Mouse (Mus musculus): ENCODE data around the gene Spem2.

Spem2 gene

DNA sequence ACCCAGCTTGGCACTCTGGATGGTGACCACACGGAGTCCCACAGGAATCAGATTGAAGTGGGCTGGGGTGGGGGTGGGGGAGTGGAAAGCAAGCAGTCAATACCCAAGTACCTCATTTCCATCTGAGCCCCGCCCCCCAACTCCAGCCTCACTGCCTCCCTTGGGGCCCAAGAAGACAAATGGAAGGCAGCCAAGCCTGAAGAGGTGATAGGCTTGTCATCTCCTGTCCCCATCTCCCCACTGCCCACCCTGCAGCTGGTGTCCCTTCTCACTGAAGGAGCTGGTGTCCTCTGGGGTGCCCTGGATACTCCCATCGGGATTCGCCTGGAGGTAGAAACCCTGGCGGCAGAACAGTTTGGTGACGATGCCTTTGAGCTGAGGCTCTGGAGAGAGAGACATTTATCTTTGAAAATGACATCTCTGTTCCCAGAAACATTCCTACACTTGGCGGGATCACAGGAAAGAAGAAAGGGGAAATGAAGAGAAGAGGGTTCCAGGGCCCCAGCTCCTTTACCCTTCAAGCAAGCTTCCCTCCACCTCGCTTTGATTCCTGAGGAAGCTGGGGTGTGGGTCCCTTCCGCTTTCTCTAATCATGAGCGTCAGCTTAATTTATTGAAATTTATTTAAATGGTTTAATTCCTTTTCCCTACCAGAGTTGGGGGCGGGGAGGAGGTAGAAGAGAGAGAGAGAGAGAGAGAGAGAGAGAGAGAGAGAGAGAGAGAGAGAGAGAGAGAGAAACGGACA lies 18.7 kb downstream of the Spem2 start:
- DNase-seq (ENCODE audit: low spot score): no peak

DNA sequence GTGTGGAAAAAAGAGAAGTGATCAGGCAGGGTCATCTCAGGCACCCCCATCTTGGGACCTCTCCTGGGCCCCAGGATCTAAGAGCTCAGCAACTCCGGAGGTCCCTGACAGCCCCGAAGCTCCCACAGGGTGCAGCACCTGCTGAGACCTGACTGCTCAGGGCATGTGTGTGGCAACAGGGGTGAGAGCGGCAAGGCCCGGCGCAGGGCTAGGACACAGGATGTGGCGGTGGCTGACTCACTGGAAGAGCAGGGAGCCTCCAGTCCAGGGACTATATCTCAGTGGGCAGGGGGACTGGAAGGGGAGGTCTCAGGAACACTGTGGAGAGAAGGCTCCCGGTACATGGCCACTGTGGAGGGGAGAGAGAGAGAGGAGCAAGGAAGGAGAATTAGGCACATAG lies 20.3 kb downstream of the Spem2 start:
- no peak for DNase-seq (ENCODE audit: low spot score)

DNA sequence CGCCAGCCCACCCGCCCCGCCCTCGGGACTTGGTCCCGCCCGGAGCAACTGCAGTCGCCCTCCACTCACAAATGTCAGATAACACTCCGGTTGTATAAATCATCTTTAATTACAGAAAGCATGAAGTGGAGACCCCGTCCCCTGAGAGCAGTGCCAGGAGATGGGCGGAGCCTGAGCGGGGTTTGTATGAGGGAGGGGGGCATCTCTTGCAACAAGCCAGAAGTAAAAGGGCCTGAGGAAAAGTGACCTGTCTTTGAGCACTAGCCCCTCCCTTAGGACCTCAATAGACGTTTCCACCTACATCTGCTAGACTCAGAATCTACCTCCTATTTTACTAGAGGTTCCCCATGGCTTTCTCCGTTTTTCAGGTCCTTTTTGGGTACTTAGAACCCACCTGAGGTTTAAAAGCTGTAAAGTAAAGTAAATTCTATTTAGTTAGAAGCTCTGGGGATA lies 22.3 kb downstream of the Spem2 start:
- no peak for DNase-seq (ENCODE audit: low spot score)

DNA sequence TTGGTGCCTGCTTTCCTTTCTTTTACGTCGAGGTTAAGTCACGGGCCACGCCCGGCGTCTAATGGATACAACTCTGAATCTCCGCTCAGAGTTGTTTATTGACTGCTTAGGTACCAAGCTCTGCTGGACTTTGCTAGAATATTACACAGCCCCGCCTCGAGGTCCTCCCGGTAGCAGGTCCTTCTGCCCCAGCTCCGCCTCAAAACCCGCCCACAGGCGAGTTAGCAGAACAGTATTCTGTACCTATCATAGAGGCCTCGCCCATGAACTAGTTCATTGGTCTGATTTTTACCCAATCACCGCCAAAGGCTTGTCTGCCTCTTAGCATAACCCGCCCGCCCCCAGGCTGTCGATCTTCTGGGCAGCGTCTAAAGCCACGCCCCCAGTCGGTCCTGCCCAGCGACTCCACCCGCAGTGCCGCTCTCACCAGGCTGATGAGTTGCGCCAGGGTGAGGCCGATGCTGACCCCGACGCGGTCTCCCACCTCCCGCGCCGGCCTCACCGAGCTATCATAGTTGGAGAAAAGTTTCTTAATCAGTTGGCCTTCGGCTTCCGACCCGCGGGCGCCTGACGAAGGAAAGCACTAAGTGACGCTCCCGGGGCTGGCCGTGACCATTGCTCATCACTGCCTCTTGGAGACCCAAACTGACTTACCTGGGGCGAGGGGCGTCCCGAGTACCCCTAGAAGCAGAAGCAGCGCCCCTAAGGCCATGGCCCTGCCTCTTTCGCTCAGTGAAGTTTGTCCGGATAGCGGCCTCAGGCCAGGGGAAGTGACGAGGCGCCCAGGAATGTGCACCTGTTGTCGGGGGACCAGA lies 22.9 kb downstream of the Spem2 start, which contains the start of gene Chrnb1:
Gene Chrnb1, minus strand, starts transcription at position 776 of the 815 bp plus-strand sequence.
- peak; percentile 84 for DNase-seq (ENCODE audit: low spot score)

DNA sequence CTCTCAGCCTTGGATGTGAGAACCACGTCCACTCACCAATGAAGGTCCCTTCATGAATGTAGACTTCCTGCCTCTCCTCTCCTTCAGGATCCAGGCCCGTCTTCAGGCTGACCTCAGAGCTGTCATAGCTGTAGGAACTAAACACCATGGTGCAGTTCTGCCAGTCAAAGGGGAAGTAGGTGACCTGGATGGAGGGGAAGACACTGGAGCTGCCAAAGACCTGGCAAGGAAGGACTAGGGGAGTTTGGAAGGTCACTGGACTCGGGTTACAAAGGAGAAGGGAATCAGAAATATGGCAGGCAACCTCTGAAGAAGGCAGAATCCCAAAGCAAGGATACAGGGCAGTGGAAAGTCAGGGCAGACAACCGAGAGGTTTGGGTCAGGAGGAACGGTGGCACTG lies 24.8 kb downstream of the Spem2 start:
- no peak for DNase-seq (ENCODE audit: low spot score)

DNA sequence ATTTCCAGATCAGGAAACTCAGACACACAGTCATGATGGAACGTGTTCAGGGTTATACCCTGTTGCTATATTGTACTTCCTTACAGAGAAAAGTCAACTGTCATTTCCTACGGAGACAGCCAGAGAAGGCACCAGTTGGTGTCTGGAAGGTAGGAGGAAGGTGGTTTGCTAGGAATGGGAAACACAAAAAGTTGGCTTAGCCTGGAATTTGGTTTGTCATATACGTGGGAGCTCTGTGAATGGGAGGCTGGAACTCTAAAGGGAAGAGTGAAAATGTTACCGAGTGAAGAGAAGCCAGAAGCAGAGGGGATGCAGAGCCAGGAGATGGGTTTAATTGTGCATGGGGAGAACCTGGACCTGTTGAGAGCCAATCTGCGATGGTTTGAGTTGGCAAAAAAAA lies 26.8 kb downstream of the Spem2 start:
- DNase-seq (ENCODE audit: low spot score): no peak

DNA sequence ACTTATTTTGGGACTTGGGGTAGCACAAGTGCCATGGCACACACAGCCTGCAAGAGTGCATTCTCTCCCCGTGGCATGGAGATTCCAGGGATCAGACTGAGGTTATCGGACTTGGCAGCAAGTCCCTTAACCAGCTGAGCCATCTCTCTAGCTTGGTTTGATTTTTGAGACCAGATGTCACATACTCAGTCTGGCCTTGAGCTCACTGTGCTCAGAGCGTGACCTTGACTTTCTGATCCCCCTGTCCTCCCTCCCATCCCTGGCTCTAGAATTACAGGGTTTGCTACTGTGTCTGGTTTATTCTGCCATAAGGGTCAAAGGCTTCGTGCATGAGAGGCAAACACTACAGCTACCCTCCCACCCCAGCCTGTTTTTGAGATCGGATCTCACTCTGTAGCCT lies 28.8 kb downstream of the Spem2 start:
- no peak for DNase-seq (ENCODE audit: low spot score)

DNA sequence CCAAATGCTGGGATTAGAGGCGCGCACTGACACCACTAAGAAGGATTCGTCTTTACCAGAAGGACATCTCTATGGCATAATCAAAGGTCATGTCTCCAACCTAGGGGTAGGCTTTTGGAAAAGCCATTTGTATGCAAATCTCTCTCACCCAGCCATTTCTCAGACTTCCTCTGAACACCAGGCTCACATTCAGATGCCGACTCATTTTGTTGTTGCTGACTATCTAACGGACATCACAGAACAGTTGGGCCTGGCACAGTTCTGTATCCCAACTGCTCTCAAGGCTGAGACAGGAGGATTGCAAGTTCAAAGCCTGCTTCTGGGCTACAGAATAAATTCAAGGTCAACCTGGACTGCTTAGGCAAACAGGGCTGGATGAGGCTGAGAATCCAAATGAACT lies 31.0 kb downstream of the Spem2 start:
- DNase-seq (ENCODE audit: low spot score): no peak

DNA sequence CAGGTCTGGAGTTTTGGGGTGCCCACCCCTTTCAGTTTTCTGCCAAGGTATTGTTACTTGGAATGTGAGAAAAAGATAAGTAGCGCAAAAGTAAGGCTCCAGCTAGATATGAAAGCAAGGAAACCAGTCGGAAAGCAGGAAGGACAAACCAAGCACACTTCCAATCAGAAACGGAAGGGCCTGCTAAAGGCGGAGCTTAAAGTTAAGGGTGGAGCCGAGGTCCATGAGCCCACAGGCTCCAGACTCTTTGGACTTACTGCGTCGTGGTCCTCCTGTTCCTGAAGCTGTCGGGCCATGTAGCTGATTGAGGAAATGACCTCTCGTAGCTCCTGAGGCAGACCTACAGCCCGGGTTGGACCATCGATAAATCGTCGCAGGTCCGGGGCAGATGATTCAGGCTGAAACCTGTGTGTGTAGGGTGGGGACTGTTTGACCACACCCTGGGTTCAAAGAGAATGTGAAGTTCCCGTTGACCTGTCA lies 33.4 kb downstream of the Spem2 start:
- no peak for DNase-seq (ENCODE audit: low spot score)

DNA sequence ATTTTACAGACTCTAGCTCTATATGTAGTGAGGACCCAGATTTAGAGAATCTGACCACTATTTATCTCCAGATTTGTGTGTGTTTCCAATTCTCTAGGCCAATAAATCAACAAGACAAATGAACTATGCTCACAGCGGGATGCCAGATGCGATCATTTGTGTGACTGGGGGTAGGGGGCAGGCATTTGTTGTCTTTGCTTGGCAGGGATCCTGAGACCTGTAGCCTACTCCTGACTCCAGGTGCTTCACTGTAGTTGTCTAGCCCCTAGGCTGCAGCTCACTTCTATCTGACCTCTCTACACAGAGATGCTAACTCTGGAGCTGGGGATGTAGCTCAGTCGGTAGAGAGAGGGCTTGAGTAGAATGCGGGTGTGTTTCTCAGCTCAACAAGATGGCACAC lies 36.4 kb downstream of the Spem2 start:
- DNase-seq (ENCODE audit: low spot score): no peak

DNA sequence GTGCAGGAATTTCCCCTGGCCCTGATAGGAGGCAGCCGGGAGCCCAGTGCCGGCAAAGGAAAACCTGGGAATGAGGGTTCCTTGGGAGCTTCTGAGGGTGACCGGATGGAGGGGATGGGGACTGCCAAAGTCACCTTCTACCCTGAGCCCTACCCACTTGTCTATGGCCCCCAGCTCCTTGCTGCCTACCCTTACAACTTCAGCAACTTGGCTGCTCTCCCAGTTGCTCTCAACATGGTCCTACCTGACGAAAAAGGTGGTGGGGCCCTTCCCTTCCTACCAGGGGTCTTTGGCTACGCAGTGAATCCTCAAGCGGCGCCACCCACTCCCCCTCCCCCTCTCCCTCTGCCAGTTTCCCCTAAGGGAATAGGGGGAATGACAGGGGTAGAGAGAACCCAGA lies 39.3 kb downstream of the Spem2 start:
- DNase-seq (ENCODE audit: low spot score): no peak

DNA sequence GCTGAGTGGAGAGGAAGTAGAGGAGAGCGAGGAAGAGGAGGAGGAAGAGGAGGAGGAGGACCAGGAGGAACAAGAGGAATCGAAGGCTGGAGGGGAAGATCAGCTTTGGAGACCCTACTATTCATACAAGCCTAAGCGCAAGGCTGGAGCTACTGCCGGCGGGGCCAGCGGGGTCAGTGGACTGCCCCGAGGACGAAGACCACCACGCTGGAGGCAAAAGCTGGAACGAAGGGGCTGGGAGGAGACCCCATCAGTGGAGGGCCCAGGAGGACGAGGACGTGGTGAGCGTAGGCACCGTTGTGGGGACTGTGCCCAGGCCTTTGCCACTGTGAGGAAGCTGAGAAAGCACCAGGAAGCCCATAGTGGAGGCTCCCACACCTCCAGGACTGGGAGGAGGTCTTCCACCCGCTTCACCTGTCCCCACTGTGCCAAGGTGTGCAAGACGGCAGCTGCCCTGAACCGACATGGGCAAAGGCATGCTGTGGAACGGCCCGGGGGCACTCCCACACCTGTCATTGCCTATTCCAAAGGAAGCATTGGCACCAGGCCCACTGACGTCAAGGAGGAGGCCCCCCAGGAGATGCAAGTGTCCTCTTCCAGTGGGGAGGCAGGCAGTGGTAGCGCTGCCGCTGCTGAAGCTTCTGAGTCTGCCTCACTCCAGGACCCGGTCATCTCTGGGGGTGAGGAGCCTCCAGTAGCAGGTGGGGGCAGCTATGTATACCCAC lies 39.8 kb downstream of the Spem2 start:
- no peak for DNase-seq (ENCODE audit: low spot score)

DNA sequence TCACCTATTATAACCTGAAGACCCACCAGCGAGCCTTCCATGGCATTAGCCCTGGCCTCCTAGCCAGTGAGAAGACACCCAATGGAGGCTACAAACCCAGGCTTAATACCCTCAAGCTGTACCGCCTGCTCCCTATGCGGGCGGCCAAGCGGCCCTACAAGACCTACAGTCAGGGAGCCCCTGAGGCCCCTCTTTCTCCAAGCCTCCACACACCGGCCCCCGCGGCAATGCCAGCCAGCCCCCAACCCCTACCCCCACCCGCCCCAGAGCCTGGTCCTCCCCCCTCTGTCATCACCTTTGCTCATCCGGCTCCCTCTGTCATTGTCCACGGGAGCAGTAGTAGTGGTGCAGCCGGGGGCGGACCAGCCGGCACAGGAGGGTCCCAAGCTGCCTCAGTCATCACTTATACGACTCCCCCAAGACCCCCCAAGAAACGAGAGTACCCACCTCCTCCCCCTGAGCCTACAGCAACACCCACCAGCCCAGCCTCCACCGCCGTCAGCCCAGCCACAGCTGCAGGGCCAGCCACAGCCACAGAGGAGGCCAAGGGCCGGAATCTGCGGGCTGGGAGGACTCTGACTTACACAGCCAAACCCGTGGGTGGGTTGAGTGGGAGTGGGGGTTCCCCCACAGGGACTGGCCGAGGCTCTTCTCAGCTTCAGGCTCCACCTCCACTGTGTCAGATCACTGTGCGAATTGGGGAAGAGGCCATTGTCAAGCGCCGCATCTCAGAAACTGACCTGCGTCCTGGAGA lies 40.6 kb downstream of the Spem2 start:
- DNase-seq (ENCODE audit: low spot score): no peak

DNA sequence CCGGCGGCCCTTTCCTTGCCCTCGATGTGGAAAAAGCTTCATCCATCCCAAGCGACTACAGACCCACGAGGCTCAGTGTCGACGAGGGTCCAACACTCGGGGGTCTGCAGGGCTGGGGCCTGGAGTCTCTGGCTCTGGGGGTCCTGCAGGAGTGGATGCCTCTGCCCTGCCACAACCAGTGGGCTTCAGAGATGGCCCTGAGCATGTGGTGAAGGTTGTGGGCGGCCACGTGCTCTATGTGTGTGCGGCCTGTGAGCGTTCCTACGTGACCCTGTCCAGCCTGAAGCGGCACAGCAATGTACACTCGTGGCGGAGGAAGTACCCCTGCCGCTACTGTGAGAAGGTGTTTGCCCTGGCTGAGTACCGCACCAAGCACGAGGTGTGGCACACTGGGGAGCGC lies 41.8 kb downstream of the Spem2 start:
- DNase-seq (ENCODE audit: low spot score): no peak

DNA sequence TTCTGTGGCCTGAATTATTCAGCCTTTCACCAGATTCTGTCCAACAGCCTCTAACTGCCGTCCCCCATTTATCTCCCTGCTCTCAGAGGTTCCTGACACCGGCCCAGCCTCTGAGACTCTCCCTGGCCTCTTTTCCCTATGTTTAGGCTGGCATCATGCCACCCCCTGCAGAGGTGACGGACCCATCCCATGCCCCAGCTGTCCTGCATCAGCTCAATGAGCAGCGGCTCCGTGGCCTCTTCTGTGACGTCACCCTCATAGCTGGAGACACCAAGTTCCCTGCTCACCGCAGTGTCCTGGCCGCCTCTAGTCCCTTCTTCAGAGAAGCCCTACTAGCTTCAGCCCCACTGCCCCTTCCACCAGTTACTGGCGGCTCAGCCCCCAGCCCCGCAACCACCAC lies 42.5 kb downstream of the Spem2 start:
- no peak for DNase-seq (ENCODE audit: low spot score)

DNA sequence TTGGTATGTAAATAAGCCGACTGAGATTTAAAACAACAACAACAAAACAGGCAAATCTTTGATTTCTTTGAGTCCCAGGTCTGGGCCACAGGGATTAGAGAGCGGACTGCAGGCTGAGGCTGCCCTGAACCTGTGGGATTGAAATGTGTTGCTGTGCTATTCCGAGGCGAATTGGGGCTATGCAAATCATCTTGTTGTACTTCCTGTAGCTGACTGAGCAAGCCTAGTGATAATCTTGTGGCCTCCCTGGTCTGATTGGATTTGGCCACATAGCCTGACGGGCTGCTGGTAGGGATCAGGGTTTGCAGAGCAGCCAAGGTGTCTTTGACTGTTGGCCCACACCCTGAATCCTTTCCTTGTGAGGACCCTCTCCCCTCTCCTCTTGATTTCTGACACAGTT lies 43.3 kb downstream of the Spem2 start:
- DNase-seq (ENCODE audit: low spot score): no peak

DNA sequence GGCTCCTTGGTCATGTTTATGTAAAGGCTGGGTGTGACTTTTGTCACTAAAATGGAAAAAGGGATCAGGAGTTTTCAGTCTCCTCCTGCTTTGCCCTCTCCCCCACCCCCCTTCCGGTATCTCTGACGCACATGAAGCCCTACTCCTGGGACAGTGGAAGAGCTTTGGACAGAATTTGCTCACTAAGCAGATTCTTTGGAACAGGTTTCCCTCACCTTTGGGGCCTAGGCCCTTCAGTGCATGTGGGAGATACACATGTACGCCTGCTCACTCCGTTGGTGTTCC lies 50.7 kb downstream of the Spem2 start:
- DNase-seq (ENCODE audit: low spot score): no peak

DNA sequence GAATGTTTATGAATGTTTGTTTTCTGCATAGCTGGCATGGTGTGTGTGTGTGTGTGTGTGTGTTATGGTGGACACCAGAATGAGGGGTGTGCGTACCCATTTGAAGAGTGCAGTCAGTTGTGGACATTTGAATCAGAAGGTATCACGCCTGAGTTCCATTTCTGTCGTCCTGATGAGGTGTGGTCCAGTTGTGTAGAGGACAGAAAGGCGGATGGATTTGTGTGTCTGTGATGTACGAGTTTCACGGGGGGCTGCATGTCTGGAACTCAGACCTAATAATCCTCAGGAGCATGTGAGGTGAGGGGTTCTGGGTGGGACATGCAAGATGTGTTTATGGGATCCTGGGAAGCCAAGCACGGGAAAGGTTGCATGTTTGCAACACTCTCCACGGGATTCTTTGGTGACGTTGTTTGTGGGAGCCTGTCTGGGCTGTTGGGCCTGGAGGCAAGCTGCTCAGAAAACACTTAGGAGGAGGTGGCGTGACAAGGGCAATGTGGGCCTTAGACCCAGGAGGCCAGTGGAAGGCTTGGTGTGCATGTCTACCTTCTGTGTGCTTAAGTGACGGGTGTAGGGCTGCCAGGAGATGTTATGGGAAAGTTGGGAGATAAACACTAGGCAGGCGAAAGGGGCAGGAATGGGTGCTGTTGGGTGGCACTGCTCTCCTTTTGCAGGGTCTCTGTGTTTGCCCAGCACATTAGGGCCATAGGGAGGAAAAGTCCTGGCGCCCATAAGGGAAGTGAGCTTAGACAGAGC lies 51.2 kb downstream of the Spem2 start:
- no peak for DNase-seq (ENCODE audit: low spot score)
